Mouse (Mus musculus) megakaryocyte, embryonic 14.5 days (primary cell): Measurements from ENCODE around the gene Ngly1. TPM values are rescaled to one million over a fixed set of nuclear protein-coding genes. Genes with fewer than 3 reads are reported as not detected.
A peak's percentile ranks its signal among the peaks of the same experiment; 100 is the strongest.

ENCODE experiments used
- H3K27me3 ChIP-seq: replicated peaks from 2 replicates; pipeline ENCODE3; 2012; ENCODE audit warnings: inconsistent platforms
- H3K36me3 ChIP-seq: replicated peaks from 2 replicates; pipeline ENCODE3; 2012; ENCODE audit warnings: low read length, inconsistent platforms, mixed read lengths
- H3K4me1 ChIP-seq: 2 replicates; pipeline ENCODE4 v1.6.1; 2012; ENCODE audit warnings: inconsistent platforms
- H3K4me3 ChIP-seq: replicated peaks from 2 replicates; pipeline ENCODE3; 2012; ENCODE audit warnings: moderate library complexity, mild to moderate bottlenecking, inconsistent platforms
- H3K9me3 ChIP-seq: 2 replicates; pipeline ENCODE4 v1.6.1; 2012; ENCODE audit warnings: inconsistent platforms
- FLI1 ChIP-seq: IDR thresholded peaks from 2 replicates; pipeline ENCODE4 v1.6.1; 2012; ENCODE audit warnings: low read length, inconsistent platforms, mixed read lengths
- GATA1 ChIP-seq: IDR thresholded peaks from 3 replicates; pipeline ENCODE4 v1.6.1; 2012; ENCODE audit warnings: mixed read lengths, low read length, inconsistent platforms, borderline replicate concordance
- polyA plus RNA-seq: library from polyadenylated mRNA; stranded (reverse); fragments of >175 nt; gene quantifications from 2 replicates; pipeline ENCODE4 v1.2.3, GENCODE M21; 2012; ENCODE audit warnings: low replicate concordance; ENCODE audit not compliant: insufficient read depth

The Ngly1 gene
- polyA plus RNA-seq, 1 experiment, result 141 TPM

GRCm38 (mm10) chr14:16236466-16236865 lies 12.6 kb upstream of the Ngly1 start:
- Histone ChIP-seq H3K9me3 (peaks cover 15% of the 10 kb centered on the region), H3K4me1 (peaks cover 15% of the 10 kb centered on the region), H3K27me3 (no peaks in the 10 kb centered on the region), H3K36me3 (peaks cover 32% of the 10 kb centered on the region), H3K4me3 (no peak overlapping the region)
- TF ChIP-seq FLI1, result no peak
- no peak for TF ChIP-seq GATA1

GRCm38 (mm10) chr14:16242193-16242815 lies 6.8 kb upstream of the Ngly1 start:
- H3K27me3 ChIP-seq, result no peaks in the 10 kb centered on the region
- peak overlapping the region; percentile 96 for H3K4me3 ChIP-seq
- H3K4me1 ChIP-seq, result peaks cover 55% of the 10 kb centered on the region
- TF ChIP-seq FLI1 (no peak), GATA1 (no peak)
- peaks cover 8% of the 10 kb centered on the region for H3K9me3 ChIP-seq
- peaks cover 49% of the 10 kb centered on the region for H3K36me3 ChIP-seq

DNA sequence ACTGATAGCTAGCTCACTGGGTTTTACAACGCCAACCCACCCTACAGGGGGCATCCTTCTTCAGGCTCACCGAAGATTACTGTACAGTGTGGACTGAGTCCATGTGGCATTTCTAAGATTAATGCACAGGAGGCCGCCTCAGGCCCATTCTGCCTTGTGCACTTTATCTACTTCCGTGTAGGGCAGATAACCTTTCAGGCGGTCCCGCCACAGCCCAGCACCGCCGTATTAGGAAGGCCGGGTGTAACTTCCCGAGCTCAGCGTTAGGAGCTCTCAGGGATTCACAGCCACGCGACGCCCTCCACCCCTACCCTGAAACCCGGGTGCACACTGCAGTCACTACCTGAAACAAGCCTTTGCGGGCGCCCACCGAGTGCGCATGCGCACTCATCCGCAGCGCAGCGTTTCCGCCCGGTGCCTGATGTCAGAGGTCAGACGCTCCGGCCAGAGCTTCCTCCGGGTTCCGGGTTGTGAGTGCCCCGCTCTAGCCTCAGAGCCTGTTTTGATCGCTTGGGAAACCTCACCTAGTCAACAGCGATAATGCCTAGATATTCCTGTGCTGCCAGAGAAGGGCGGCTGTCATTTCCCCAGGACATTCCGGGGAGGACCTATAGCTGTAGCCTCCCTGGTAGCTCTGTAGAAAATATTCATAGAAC lies 6.0 kb upstream of the Ngly1 start:
- no peaks in the 10 kb centered on the region; the same call in 1 of the 2 replicates for H3K9me3 ChIP-seq
- H3K27me3 ChIP-seq, result no peaks in the 10 kb centered on the region
- peak overlapping the region; percentile 96 for H3K4me3 ChIP-seq
- peaks cover 63% of the 10 kb centered on the region for H3K4me1 ChIP-seq
- H3K36me3 ChIP-seq, result peaks cover 41% of the 10 kb centered on the region
- TF ChIP-seq GATA1 (no peak), FLI1 (no peak)

DNA sequence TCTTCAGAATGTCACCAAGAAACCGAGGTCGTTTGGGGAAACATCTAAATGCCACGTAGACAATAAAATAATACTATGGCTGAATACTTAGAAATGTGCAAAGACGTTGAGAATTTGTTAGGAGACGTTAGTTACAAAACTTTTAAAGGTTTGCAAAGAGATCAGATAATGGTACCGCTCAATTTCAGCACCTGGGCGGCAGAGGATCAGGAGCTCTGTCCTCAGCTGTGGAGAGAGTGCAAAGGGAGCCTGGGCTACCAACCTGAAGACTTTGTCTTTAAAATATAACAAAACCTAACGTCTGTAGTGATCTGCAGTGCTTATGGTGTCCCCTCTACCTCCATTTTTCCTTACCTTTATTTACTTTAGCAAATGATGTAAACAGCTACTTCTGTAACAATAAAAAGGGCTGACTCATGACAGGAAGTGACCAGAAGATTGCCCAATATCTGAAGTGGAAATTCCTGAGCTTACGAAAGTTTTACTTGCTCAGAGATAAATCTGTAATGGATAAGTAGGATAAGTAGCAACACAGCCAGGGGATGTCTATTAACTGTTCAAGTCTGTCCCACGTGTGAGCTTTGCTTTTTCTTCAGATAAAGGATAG lies 5.4 kb upstream of the Ngly1 start:
- peaks cover 68% of the 10 kb centered on the region for H3K4me1 ChIP-seq
- H3K36me3 ChIP-seq, result peaks cover 41% of the 10 kb centered on the region
- no peak for TF ChIP-seq FLI1
- TF ChIP-seq GATA1, result no peak; the same call in 2 of the 3 replicates
- H3K4me3 ChIP-seq, result peak overlapping the region; percentile 96
- no peaks in the 10 kb centered on the region for H3K27me3 ChIP-seq
- H3K9me3 ChIP-seq, result no peaks in the 10 kb centered on the region

- H3K4me1 ChIP-seq, result peaks cover 66% of the 10 kb centered on the region
- no peaks in the 10 kb centered on the region for H3K9me3 ChIP-seq
- peak overlapping the region; percentile 76 for H3K4me3 ChIP-seq
- peaks cover 41% of the 10 kb centered on the region for H3K36me3 ChIP-seq
- TF ChIP-seq FLI1, result no peak
- TF ChIP-seq GATA1, result no peak
- H3K27me3 ChIP-seq, result no peaks in the 10 kb centered on the region
These were observed 4.7 kb upstream of the Ngly1 start for GRCm38 (mm10) chr14:16244370-16244769.

GRCm38 (mm10) chr14:16245127-16245526 lies 4.0 kb upstream of the Ngly1 start:
- no peak for TF ChIP-seq FLI1
- TF ChIP-seq GATA1, result no peak
- H3K4me1 ChIP-seq, result peaks cover 60% of the 10 kb centered on the region

DNA sequence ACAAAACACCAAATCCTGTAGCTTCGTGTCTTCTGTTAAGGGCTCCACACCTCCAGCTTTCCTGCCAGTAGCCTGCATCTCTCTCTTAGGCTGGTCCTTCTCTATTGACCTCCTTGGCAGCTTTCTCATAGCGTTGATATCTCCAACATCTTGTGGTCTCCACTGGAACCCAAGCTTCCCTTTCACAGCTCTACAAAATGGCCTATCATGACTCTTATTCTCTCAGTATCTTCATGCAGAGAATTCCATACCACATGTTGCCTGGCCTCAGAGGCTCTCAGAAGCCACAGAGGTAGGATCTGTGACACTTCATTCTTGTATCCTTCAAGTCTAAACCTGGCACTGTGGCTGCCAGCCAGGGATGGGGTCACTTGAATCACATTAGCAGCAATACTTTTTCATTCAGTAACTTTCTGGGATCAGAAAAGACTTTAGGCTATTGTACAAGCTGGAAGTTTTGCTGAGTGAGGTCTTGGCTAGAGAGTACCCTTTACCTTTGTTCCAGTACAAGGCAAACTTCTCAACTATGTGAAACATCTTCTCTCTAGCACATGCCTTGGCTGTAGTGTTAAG lies 2.7 kb upstream of the Ngly1 start:
- TF ChIP-seq FLI1, result no peak
- no peak for TF ChIP-seq GATA1
- no peaks in the 10 kb centered on the region for H3K27me3 ChIP-seq
- H3K4me3 ChIP-seq, result no peak overlapping the region
- H3K9me3 ChIP-seq, result no peaks in the 10 kb centered on the region
- H3K36me3 ChIP-seq, result peaks cover 21% of the 10 kb centered on the region
- peaks cover 72% of the 10 kb centered on the region for H3K4me1 ChIP-seq

More at GRCm38 (mm10) chr14:16245127-16245526, 4.0 kb upstream of the Ngly1 start:
- Histone ChIP-seq H3K4me3 (no peak overlapping the region), H3K36me3 (peaks cover 33% of the 10 kb centered on the region), H3K27me3 (no peaks in the 10 kb centered on the region), H3K9me3 (no peaks in the 10 kb centered on the region)

- Histone ChIP-seq H3K27me3 (no peaks in the 10 kb centered on the region), H3K4me3 (peak overlapping the region; percentile 95), H3K9me3 (no peaks in the 10 kb centered on the region), H3K4me1 (peaks cover 76% of the 10 kb centered on the region), H3K36me3 (peaks cover 13% of the 10 kb centered on the region)
- TF ChIP-seq GATA1 (no peak), FLI1 (no peak)
These were observed 945 bp upstream of the Ngly1 start for GRCm38 (mm10) chr14:16248135-16248534.

GRCm38 (mm10) chr14:16248603-16249157 lies 400 bp upstream of the Ngly1 start:
- Histone ChIP-seq H3K9me3 (no peaks in the 10 kb centered on the region), H3K36me3 (peaks cover 13% of the 10 kb centered on the region), H3K4me3 (peak overlapping the region; percentile 95), H3K27me3 (no peaks in the 10 kb centered on the region), H3K4me1 (peaks cover 81% of the 10 kb centered on the region)
- TF ChIP-seq FLI1, result no peak
- TF ChIP-seq GATA1, result no peak

DNA sequence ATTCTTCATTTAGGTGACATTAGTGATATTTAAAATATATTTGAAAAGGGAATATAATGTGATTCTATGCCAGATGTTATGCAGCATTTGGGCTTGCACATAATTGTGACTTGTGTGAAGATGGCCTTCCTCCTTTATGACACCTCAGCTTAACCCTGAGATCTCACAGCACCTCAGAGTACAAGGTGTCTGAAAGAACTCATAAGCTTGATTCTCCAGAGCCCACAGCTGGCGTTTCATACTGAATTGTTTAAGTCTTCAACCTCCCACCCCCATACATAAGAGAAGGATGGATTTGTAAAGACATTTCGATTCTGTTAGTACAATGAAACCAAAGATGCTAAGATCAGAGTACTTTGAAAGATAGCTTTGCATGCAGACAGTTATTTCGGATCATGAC lies 1.0 kb downstream of the Ngly1 start:
- Histone ChIP-seq H3K36me3 (peaks cover 24% of the 10 kb centered on the region), H3K4me3 (peak overlapping the region; percentile 95), H3K27me3 (no peaks in the 10 kb centered on the region), H3K4me1 (peaks cover 79% of the 10 kb centered on the region), H3K9me3 (no peaks in the 10 kb centered on the region)
- TF ChIP-seq GATA1, result no peak
- TF ChIP-seq FLI1, result no peak
